Mouse (Mus musculus) heart, embryonic 12.5 days (tissue): ENCODE data around the gene Atg10. TPM values are rescaled to one million over a fixed set of nuclear protein-coding genes. Genes with fewer than 3 reads are reported as not detected.
"Not testable (repeated sequence)": the region's sequence is repeated elsewhere in the genome, so short reads cannot be mapped to it uniquely, and the experiment has no call there.

Experiments used
- ATAC-seq: fragments of 200-750 bp; cut with Nextera tagmentation; 2 replicates; pipeline ENCODE4 v1.8.0; 2017; ENCODE audit warnings: moderate TSS enrichment, moderate library complexity; ENCODE audit not compliant: insufficient number of reproducible peaks, low FRiP score
- H3K27ac ChIP-seq: fragments of 300-500 bp; sonication (generic); 2 replicates; pipeline ENCODE4 v1.5.1; 2016; ENCODE audit warnings: mild to moderate bottlenecking, moderate library complexity; ENCODE audit not compliant: poor library complexity, severe bottlenecking
- H3K27me3 ChIP-seq: fragments of 300-500 bp; sonication (generic); replicated peaks from 2 replicates; pipeline ENCODE4 v1.6.1; 2016; ENCODE audit warnings: mild to moderate bottlenecking, moderate library complexity
- H3K36me3 ChIP-seq: fragments of 300-500 bp; sonication (generic); 2 replicates; pipeline ENCODE4 v1.6.1; 2016; ENCODE audit warnings: mild to moderate bottlenecking, moderate library complexity
- H3K4me1 ChIP-seq: fragments of 300-500 bp; sonication (generic); replicated peaks from 2 replicates; pipeline ENCODE4 v1.6.1; 2016; ENCODE audit warnings: mild to moderate bottlenecking
- H3K4me2 ChIP-seq: fragments of 300-500 bp; sonication (generic); 2 replicates; pipeline ENCODE4 v1.6.1; 2016; ENCODE audit warnings: mild to moderate bottlenecking, moderate library complexity
- H3K4me3 ChIP-seq: fragments of 300-500 bp; sonication (generic); 2 replicates; pipeline ENCODE4 v1.5.1; 2016; ENCODE audit warnings: mild to moderate bottlenecking
- H3K9ac ChIP-seq: fragments of 300-500 bp; sonication (generic); 2 replicates; pipeline ENCODE4 v1.6.1; 2016; ENCODE audit warnings: mild to moderate bottlenecking, moderate library complexity
- H3K9me3 ChIP-seq: fragments of 300-500 bp; sonication (generic); replicated peaks from 2 replicates; pipeline ENCODE4 v1.6.1; 2016; ENCODE audit warnings: mild to moderate bottlenecking, moderate library complexity
- WGBS: fragments of 180-500 bp; shearing (Covaris S2); methylation state at CpG from one replicate; pipeline ENCODE4 v1.1.7; 2016; 5-methylcytosine and 5-hydroxymethylcytosine counted together
- polyA plus RNA-seq: library from polyadenylated mRNA; unstranded; fragments of >200 nt; fragmentation: Nextera tagmentation; extraction: Ambion mirVana; gene quantifications from 2 replicates; pipeline ENCODE4 v1.2.1, GENCODE M21; 2016

Gene Atg10
- polyA plus RNA-seq, 1 experiment from 2014 or later: 25.5 TPM

GRCm38 (mm10) chr13:90935852-90936251 lies 287.9 kb downstream of the Atg10 start:
- 84% methylated on average over 7 of the region's 7 CpGs for WGBS
- Histone ChIP-seq H3K4me1 (no peaks in the 10 kb centered on the region), H3K27ac (no peak overlapping the region), H3K9ac (no peak overlapping the region), H3K4me2 (no peak overlapping the region), H3K36me3 (no peaks in the 10 kb centered on the region), H3K27me3 (no peaks in the 10 kb centered on the region), H3K9me3 (no peaks in the 10 kb centered on the region), H3K4me3 (no peak overlapping the region)
- ATAC-seq: no peak

- no peaks in the 10 kb centered on the region for H3K27me3 ChIP-seq
- H3K4me2 ChIP-seq: no peak overlapping the region
- H3K4me1 ChIP-seq: no peaks in the 10 kb centered on the region
- H3K36me3 ChIP-seq: peaks cover 6% of the 10 kb centered on the region
- H3K9me3 ChIP-seq: no peaks in the 10 kb centered on the region
- H3K4me3 ChIP-seq: no peak overlapping the region
- no peak overlapping the region for H3K9ac ChIP-seq
- ATAC-seq: no peak
- 74% methylated on average over 3 of the region's 3 CpGs for WGBS
- H3K27ac ChIP-seq: no peak overlapping the region
Observed at GRCm38 (mm10) chr13:90933256-90933655, 290.5 kb downstream of the Atg10 start.

- Histone ChIP-seq H3K4me3 (no peak overlapping the region), H3K27ac (no peak overlapping the region), H3K27me3 (no peaks in the 10 kb centered on the region), H3K9ac (no peak overlapping the region), H3K4me1 (0 out of 2 replicates have a peak, but pooled peaks cover 1% of the 10 kb centered on the region), H3K36me3 (peaks cover 28% of the 10 kb centered on the region), H3K9me3 (no peaks in the 10 kb centered on the region), H3K4me2 (no peak overlapping the region)
- 24% methylated on average over 5 of the region's 5 CpGs for WGBS
- no peak for ATAC-seq
Observed at GRCm38 (mm10) chr13:90929847-90930246, 293.9 kb downstream of the Atg10 start.

GRCm38 (mm10) chr13:90928266-90928665 lies 295.5 kb downstream of the Atg10 start:
- not testable (repeated sequence) for H3K9me3 ChIP-seq, ATAC-seq, H3K4me3 ChIP-seq, H3K4me1 ChIP-seq, H3K27me3 ChIP-seq, H3K9ac ChIP-seq, H3K4me2 ChIP-seq, H3K27ac ChIP-seq
- 90% methylated on average over 9 of the region's 10 CpGs for WGBS
- H3K36me3 ChIP-seq: peaks cover 30% of the 10 kb centered on the region

- Histone ChIP-seq H3K4me1 (0 out of 2 replicates have a peak, but pooled peaks cover 2% of the 10 kb centered on the region), H3K9ac (no peak overlapping the region), H3K4me2 (no peak overlapping the region), H3K4me3 (no peak overlapping the region), H3K36me3 (peaks cover 30% of the 10 kb centered on the region), H3K27me3 (no peaks in the 10 kb centered on the region), H3K9me3 (no peaks in the 10 kb centered on the region), H3K27ac (no peak overlapping the region)
- no peak for ATAC-seq
- WGBS: 68% methylated on average over 5 of the region's 5 CpGs
Observed at GRCm38 (mm10) chr13:90926938-90927633, 296.7 kb downstream of the Atg10 start.

- Histone ChIP-seq H3K27me3 (no peaks in the 10 kb centered on the region), H3K4me1 (0 out of 2 replicates have a peak, but pooled peaks cover 2% of the 10 kb centered on the region), H3K9me3 (no peaks in the 10 kb centered on the region), H3K4me3 (no peak overlapping the region), H3K36me3 (peaks cover 30% of the 10 kb centered on the region), H3K27ac (no peak overlapping the region), H3K4me2 (no peak overlapping the region), H3K9ac (no peak overlapping the region)
- ATAC-seq: no peak
- WGBS: 74% methylated on average over 7 of the region's 7 CpGs
Observed at GRCm38 (mm10) chr13:90926125-90926765, 297.5 kb downstream of the Atg10 start.

GRCm38 (mm10) chr13:90925191-90925590 lies 298.6 kb downstream of the Atg10 start:
- WGBS: 83% methylated on average over 5 of the region's 5 CpGs
- Histone ChIP-seq H3K27ac (no peak overlapping the region), H3K9me3 (no peaks in the 10 kb centered on the region), H3K4me1 (0 out of 2 replicates have a peak, but pooled peaks cover 2% of the 10 kb centered on the region), H3K9ac (no peak overlapping the region), H3K36me3 (peaks cover 30% of the 10 kb centered on the region), H3K4me3 (no peak overlapping the region), H3K4me2 (no peak overlapping the region), H3K27me3 (no peaks in the 10 kb centered on the region)
- ATAC-seq: no peak

GRCm38 (mm10) chr13:90924072-90924471 lies 299.7 kb downstream of the Atg10 start:
- 0 out of 2 replicates have a peak, but pooled peaks cover 2% of the 10 kb centered on the region for H3K4me1 ChIP-seq
- no peaks in the 10 kb centered on the region for H3K9me3 ChIP-seq
- peak overlapping the region; percentile 66 for H3K4me2 ChIP-seq
- peak overlapping the region; percentile 87 for H3K4me3 ChIP-seq
- ATAC-seq: no peak
- H3K27me3 ChIP-seq: no peaks in the 10 kb centered on the region
- peak overlapping the region; percentile 97 for H3K9ac ChIP-seq
- H3K27ac ChIP-seq: no peak overlapping the region
- H3K36me3 ChIP-seq: peaks cover 30% of the 10 kb centered on the region
- 44% methylated on average over 9 of the region's 9 CpGs for WGBS

GRCm38 (mm10) chr13:90923617-90924016 lies 300.2 kb downstream of the Atg10 start:
- ATAC-seq, H3K9me3 ChIP-seq, H3K27me3 ChIP-seq, H3K4me1 ChIP-seq: not testable (repeated sequence)
- H3K27ac ChIP-seq: peak overlapping the region; percentile 83
- peak overlapping the region; percentile 87 for H3K4me3 ChIP-seq
- H3K9ac ChIP-seq: peak overlapping the region; percentile 97
- under 1% methylated on average over 13 of the region's 13 CpGs for WGBS
- H3K36me3 ChIP-seq: peaks cover 28% of the 10 kb centered on the region
- H3K4me2 ChIP-seq: peak overlapping the region; percentile 66

GRCm38 (mm10) chr13:90922751-90923612 lies 300.8 kb downstream of the Atg10 start, which contains the start of gene Rps23:
TSS of gene Rps23 (plus strand) at chr13:90922958.
- H3K4me2 ChIP-seq: peak within 1 kb of the TSS; percentile 66
- H3K9me3 ChIP-seq: no peaks in the 10 kb centered on the region
- H3K4me1 ChIP-seq: 0 out of 2 replicates have a peak, but pooled peaks cover 2% of the 10 kb centered on the region
- H3K27ac ChIP-seq: peak within 1 kb of the TSS; percentile 83
- peaks cover 23% of the 10 kb centered on the region for H3K36me3 ChIP-seq
- no peaks in the 10 kb centered on the region for H3K27me3 ChIP-seq
- H3K9ac ChIP-seq: peak within 1 kb of the TSS; percentile 97
- under 1% methylated on average over 57 of the region's 57 CpGs for WGBS
- peak; percentile 99 for ATAC-seq
- H3K4me3 ChIP-seq: peak within 1 kb of the TSS; percentile 87

GRCm38 (mm10) chr13:90914721-90915120 lies 309.0 kb downstream of the Atg10 start:
- H3K4me1 ChIP-seq: 0 out of 2 replicates have a peak, but pooled peaks cover 3% of the 10 kb centered on the region
- no peak overlapping the region for H3K4me2 ChIP-seq
- H3K9me3 ChIP-seq: no peaks in the 10 kb centered on the region
- no peak overlapping the region for H3K4me3 ChIP-seq
- H3K36me3 ChIP-seq: no peaks in the 10 kb centered on the region
- ATAC-seq: no peak
- no peak overlapping the region for H3K9ac ChIP-seq
- no peak overlapping the region for H3K27ac ChIP-seq
- no peaks in the 10 kb centered on the region for H3K27me3 ChIP-seq
- WGBS: 85% methylated on average over 4 of the region's 4 CpGs
